Mouse (Mus musculus): ENCODE data around the gene Ice2. TPM values are rescaled to one million over a fixed set of nuclear protein-coding genes. Genes with fewer than 3 reads are reported as not detected.

Gene Ice2
- total RNA-seq (2014; fragmentation: Nextera tagmentation) (35.4 and 39.1 TPM in 2 replicates), total RNA-seq (2017) (27.5 and 31.1 TPM in 2 replicates)

DNA sequence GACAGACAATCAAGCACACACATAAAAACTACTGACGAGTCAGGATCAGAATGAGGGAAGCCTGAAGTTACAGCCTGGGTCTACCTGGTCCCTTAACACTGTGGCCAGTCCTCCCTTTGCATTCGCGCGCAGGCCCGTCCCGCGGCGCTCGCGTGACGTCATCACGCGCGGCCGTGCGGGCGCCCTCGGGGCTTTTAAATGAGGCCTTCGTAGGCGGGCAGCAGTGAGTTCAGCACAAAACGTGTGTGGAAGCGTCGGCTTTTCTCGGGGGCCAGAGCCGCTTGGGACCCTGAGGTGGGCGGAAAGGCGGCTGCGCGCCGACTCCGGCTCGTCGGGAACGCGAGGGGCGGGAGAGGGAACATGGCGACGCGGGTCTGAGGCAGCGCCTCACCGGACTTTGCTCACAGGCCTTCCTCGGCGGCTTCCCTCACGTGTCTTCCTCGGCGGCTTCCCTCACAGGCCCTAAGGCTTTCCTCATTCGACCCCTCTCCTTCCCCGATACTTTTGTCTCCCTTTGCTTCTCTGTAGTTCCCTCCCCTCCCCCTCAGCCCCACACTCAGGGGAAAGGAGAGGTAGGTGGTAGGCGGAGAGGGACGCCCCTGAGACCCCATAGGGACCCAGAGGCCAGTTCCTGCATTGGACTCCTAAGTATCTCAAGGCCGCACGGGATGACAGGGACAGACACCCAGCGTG is at the start of gene Ice2:
Ice2 (plus strand) TSS at position 147 of the 693 bp plus-strand sequence.
- peak; percentile 82 for ATAC-seq (replicated peaks; ENCODE audit: low FRiP score, low TSS enrichment, poor library complexity, severe bottlenecking)

DNA sequence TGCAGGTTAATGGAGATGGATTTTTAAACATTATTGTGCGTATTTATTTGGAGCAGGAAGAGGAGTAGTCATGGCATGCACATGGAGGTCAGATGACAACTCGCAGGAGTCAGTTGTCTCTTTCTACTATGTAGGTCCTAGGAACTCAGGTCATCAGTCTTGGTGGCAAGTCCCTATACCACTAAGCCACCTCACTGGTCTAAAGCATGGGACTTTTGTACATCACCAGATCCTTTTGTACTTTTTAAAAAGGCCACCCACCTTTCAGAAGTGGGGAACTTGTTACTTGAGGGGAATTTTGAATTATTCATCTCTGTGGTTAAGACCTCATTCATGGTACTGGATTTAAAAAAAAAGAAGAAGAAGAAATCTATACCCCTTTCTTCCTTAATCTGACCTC is 48.2 kb upstream of the Ice2 start:
- ATAC-seq (replicated peaks; ENCODE audit: low FRiP score, low TSS enrichment, poor library complexity, severe bottlenecking) = no peak

DNA sequence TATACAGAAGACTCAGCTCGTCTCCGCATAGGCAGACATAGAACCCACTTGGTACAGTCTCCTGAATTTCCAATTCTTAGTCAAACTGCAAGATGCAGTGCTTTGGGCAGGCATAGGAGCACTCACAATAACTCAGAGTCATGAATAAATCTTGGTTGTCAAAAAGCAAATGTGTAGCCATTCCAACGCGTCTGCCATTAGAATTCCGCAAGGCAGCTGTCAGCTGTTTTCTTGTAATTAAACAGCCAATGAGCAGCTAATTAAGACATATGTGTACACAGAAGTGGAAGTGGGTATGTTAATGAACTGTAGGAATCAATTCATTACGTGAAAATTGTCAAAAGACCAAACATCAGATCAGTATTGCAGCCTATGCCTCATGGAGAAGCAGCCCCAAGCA is 43.5 kb upstream of the Ice2 start:
- no peak for ATAC-seq (replicated peaks; ENCODE audit: low FRiP score, low TSS enrichment, poor library complexity, severe bottlenecking)

DNA sequence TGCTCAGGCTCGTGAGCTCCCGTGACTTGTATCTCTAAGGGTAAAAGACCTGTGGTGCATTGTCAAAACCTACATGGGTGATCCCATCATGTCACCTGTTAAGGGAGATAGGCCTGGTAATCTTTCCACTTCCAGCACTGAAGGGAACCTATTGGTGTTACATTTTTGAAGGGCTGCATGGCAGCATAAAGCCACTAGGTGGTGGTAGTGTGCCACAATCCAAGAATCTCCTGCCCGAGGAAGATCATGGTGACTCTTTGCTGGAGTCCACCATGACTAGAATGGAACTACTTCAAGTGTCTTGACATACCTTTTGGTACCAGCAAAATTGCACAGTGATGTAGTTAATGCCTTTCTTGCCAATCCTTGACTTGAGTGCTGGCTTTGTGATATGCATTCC is 39.9 kb upstream of the Ice2 start:
- peak; percentile 80 for ATAC-seq (replicated peaks; ENCODE audit: low FRiP score, low TSS enrichment, poor library complexity, severe bottlenecking)

DNA sequence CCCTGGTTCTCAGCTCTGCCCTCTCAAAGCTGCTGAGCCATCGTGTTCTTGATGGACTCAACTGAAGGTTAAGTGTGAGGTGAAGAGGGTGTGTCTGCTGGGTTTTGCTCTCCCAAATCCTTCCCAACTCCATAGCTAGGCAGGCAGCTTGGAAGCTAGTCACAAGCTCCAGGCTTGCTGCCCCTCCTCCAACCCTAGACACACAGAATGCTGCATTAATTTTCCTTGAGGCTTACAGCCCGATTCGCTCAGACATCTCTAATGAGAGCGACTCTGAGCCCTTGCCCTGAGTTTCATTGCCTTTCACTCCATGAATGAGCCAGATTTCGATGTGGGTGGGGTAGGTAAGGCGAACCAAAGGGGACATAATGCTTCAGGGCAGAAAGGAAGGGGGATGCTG is 38.9 kb upstream of the Ice2 start:
- ATAC-seq (replicated peaks; ENCODE audit: low FRiP score, low TSS enrichment, poor library complexity, severe bottlenecking) = no peak

DNA sequence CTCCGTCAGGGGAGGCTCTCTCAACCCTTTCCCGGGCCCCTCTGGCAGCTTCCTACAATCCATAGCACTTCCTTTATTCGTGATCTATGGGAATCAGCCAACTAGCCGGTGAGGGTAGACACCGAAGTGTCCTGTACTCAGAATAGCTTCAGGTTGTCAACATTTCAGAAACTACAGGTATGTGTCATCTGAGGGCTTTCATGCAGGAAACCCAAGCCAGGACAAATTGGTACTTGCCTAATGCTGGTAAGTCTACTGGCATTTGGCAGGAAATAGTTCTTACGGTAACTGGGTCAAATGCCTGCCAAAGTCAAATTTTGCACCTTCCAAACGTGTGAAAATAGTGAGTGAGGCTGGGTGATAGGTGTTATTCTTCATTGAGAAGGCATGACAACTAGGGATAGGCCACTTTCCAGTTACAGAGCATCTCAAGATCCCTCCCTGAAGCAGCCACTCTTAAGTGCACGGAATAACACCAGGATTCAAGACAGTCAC is 35.7 kb upstream of the Ice2 start:
- ATAC-seq (replicated peaks; ENCODE audit: low FRiP score, low TSS enrichment, poor library complexity, severe bottlenecking) = no peak

DNA sequence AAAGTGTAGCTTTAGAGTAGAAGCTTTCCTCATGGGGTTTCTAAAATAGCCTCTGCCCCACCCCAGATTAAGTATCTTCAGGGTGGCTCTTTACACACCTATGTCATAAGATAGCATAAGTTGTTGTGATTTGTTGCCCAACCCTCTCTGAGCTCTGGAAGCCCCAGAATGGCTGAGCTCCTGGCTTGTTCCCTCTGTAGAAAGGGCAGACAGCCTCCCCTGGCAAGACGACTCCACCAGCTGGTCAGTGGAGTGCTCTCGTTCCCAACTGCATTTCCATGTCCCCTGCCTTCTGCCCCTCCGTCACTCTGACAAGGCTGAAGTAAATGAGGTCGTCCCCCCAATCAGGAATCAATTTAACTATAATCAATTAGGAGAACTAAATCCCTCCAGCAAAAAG is 34.9 kb upstream of the Ice2 start:
- no peak for ATAC-seq (replicated peaks; ENCODE audit: low FRiP score, low TSS enrichment, poor library complexity, severe bottlenecking)

DNA sequence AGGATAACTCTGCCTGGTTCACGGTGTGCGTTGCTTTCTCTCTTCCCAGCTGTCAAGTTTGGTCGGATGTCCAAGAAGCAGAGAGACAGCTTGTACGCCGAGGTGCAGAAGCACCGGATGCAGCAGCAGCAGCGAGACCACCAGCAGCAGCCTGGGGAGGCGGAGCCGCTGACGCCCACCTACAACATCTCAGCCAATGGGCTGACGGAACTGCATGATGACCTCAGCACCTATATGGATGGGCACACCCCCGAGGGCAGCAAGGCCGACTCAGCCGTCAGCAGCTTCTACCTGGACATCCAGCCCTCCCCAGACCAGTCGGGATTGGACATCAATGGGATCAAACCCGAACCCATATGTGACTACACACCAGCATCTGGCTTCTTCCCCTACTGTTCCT is 33.6 kb upstream of the Ice2 start:
- 0 out of 2 replicates have a peak, but pooled peaks have one; percentile 18 for ATAC-seq (replicated peaks; ENCODE audit: low FRiP score, low TSS enrichment, poor library complexity, severe bottlenecking)

DNA sequence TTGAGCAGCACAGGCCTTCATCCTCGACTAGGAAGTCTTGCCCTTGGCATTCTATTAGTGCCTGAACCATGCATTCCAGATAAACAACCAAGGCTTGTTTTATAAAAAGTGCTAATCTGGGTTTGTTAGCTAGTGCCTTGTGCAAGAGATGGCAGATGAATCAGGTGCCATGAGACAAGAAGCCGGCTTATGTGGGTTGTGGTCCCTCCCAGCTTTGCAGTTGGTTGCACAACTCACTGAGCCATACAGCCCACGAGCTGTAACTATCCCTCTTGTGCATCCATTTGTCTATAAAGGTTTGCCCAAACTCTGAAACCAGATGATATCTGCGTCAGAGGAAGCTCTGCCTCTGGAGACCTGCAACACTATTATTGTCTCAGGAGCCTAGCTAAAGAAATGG is 30.7 kb upstream of the Ice2 start:
- no peak for ATAC-seq (replicated peaks; ENCODE audit: low FRiP score, low TSS enrichment, poor library complexity, severe bottlenecking)

DNA sequence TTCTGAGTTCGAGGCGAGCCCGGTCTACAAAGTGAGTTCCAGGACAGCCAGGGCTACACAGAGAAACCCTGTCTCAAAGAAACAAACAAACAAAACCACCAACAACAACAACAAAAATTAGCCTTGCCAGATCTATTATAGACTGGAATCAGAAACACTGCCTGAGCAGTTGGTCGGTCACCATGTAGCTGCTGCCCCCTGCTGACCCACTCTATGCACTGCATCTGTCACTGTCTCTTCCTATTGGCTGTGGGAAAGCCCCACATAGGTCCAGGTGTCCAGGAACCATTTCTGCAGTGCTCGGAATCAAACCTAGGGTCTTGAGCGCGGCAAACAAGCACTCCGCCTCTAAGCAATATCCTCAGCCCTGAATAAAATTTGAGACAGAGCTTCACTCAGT is 29.6 kb upstream of the Ice2 start:
- peak; percentile 76; the same call in 1 of the 2 replicates for ATAC-seq (replicated peaks; ENCODE audit: low FRiP score, low TSS enrichment, poor library complexity, severe bottlenecking)

DNA sequence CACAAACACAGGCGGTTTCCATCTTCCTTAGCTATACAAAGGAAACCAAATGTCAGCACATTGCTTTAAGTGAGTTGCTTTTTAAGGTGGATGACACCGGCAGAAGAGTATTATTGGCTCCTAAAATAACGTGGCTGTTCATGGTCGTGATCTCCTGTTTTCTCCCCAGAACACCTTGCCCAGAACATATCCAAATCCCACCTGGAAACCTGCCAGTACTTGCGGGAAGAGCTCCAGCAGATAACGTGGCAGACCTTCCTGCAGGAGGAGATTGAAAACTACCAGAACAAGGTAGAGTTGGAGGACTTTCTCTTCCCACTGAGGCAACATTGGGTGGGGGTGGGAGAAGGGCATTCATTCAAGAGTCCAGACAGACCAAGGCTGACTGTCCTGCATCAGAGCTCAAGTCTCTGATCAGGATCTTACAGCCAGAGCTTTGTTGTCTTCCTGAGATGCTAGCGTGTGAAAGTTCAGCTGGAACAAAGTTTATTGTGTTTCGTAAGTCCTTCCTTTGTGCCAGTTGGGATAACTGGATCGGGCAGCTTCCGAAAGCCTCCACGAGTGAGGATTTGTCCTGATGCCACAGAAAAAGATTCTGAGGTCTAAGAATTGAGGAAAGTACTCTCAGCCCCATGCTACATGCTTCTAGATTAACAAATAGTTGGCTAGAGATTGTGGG is 26.5 kb upstream of the Ice2 start:
- ATAC-seq (replicated peaks; ENCODE audit: low FRiP score, low TSS enrichment, poor library complexity, severe bottlenecking) = no peak

DNA sequence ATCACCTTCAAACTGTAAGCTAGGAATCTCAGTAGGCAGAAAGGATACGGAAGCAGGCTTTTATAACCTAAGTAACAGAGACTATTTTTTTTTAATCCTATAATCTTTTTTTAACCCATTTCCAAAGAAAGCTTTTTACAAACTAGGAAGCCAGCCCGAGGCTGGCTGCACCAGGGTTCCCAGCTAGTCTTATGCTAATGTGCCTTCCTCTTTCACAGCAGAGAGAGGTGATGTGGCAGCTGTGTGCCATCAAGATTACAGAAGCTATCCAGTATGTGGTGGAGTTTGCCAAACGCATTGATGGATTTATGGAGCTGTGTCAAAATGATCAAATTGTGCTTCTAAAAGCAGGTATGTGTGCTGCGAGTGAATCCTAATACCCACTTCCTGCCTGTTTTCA is 24.8 kb upstream of the Ice2 start:
- ATAC-seq (replicated peaks; ENCODE audit: low FRiP score, low TSS enrichment, poor library complexity, severe bottlenecking) = no peak

DNA sequence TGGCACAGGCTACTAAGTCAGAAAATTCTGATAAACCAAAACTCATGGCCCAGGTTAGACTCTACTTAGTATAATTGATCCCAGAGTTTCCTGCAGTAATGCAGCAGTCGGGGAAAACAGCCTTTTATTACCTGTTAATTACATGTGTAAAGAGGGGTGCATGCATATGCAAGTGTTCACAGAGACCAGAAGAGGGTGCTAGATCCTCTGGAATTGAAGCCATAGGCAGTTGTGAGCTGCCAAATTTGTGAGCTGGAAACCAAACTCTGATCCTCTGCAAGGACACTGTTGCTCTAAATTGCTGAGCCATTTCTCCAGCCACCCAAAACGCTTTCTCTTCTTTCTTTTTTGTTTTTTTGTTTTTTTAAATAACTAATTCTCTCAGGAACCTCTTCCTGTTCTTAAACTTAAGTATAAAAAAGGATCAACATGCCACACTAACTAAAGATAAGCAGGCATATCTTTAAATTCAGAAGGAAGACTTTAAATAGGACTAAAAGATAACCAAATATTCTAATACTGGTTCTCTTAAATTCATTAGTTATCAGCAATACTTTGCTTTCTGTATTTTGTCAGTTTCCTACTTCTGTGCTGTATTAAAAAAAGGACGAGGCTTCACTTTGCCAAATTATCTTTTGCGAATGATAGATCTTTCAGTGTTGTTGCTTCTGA is 20.6 kb upstream of the Ice2 start:
- peak; percentile 72 for ATAC-seq (replicated peaks; ENCODE audit: low FRiP score, low TSS enrichment, poor library complexity, severe bottlenecking)

DNA sequence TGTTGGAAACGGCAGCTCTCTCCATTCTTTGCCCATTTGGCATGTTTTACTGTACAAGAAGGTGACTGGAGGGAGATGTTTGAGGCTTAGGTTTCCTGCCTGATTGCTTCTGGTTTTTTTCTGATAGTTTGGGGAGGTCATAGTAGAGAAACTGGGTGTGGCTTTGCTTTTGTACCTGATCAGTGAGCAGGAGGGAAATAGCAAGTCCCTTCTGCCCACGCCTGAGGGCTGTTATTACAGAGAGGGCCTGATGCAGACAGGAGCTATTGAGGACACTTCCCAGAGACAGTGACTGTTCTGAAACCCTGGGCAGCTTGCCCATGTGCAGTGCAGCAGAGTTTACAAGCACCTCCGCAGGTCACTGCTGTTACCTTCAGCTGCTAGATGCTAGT is 20.1 kb upstream of the Ice2 start:
- no peak for ATAC-seq (replicated peaks; ENCODE audit: low FRiP score, low TSS enrichment, poor library complexity, severe bottlenecking)

DNA sequence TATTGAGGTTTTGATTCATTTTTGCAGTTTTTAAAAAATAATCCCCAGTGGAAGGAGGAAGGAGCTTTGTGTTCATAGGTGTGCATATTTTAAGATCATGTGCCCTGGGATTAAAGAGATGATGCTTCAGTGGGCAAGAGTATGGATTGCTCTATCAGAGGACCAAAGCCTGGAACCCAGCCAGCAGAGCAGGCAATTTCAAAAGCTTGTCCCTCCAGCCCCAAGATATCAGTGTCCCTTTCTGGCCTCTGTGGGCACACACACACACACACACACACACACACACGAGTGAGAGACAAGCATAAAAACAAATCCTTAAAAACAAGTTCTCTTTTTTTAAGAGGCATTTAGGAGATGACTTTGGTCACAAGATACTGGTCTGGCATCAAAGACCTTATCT is 17.2 kb upstream of the Ice2 start:
- no peak for ATAC-seq (replicated peaks; ENCODE audit: low FRiP score, low TSS enrichment, poor library complexity, severe bottlenecking)

DNA sequence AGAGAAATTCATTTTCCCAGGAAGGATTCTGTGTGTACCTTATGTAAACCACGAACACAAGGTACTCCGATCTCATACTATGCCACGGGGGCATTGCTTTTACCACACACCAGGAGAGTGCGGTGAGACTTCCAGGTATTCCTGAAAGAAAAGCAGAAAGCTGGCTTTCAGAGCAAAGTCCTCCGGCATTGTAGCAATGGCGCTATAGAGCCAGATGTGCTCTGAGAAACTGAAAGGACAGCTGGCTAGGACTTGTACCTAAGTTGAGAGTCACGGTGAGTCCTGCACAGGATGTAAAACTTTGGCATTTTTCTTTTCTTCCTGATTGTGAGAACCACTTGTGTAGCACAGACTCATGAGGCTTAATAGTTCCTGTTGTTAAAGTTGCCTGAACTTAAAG is 16.0 kb upstream of the Ice2 start:
- ATAC-seq (replicated peaks; ENCODE audit: low FRiP score, low TSS enrichment, poor library complexity, severe bottlenecking) = no peak

DNA sequence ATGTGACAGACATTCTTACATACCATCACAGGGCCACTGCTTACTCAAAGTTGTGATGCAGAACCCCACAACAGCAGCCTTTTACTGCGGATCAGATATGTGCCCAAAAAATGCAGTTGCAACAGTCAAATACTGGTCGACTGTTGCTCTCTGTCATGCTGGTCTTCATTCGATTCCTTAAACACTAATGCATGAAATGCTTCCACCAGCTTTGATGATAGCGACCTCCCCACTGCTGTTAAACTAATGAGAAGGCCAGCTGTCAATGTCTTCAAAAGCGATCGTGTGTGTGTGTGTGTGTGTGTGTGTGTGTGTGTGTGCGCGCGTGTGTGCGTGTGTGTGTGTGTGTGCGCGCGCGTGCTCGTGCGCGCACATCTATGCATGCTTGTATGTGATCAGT is 13.2 kb upstream of the Ice2 start:
- no peak for ATAC-seq (replicated peaks; ENCODE audit: low FRiP score, low TSS enrichment, poor library complexity, severe bottlenecking)

DNA sequence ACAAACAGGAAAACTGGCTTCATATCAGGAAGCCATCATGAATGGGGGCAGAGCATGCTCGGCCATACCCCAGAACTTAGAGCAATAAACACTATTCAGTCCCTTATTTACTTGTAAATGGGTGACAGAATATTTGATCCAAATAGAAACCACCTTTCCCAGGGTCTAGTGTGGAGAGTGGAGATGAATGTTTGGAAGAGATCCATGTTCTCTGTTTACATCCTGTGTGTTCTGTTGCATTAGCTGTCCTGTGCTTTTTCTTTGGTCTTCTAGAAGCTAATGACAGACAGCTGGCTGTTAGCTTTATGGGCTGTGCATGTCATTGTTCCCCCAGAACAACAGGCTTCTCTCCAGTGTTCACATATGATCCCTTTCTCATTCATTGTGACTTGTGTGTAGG is 12.8 kb upstream of the Ice2 start:
- no peak for ATAC-seq (replicated peaks; ENCODE audit: low FRiP score, low TSS enrichment, poor library complexity, severe bottlenecking)

DNA sequence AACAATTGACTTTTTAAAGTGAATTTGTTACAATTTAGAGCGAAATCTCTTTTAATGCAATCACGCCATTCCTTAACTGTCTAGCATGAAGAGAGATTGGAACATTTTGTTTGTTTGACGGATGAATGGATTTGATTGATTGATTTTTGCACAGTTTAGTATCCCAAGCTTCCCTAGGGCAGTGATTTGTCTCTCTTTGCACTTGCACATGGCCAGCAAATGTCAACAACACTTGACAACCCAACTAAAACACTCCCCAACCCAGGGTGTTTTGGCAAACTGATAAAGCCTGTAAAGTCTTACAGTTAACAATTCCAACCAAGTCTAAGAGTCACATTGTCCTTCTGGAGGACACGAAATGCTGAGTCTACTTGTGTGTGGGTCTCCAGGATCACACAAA is 10.4 kb upstream of the Ice2 start:
- ATAC-seq (replicated peaks; ENCODE audit: low FRiP score, low TSS enrichment, poor library complexity, severe bottlenecking) = no peak

DNA sequence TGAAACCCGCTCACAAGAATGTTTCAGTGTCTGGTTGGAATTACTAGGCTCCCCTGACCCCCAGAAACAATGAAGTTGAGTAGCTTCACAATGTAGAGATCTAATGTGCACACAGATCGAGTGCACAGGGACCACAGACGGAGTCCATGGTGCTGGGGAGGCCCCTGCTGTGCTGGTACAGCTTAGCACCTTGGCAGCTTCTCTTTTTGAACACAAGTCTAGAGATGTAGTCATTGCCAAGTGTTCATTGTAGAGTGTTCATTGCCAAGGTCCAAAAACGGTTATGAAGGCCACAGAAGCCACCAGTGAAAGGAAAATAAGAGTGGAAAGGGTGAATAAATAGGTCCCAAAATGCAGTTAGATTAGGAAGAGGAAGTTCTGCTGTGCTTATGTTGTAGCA is 7.1 kb upstream of the Ice2 start:
- no peak for ATAC-seq (replicated peaks; ENCODE audit: low FRiP score, low TSS enrichment, poor library complexity, severe bottlenecking)

DNA sequence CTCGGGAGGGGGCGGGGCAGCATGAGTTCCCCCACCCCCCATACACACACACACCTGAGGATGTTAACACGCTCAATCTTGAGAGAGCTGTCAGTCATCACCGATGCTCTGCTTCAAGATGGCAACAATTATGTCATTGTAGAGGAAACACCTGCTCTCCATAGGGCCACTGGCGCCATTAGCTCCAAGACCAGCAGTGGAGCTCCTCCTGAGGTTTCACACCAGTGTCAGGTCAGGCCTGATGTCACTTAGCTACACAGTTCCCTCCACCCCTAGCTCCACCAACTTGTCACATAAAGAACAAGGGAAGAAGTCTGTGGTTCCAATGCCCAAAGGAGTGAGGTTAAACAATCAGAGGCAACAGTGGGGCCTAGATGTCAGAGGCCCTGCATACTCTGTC is 3.5 kb upstream of the Ice2 start:
- ATAC-seq (replicated peaks; ENCODE audit: low FRiP score, low TSS enrichment, poor library complexity, severe bottlenecking) = no peak
